Mouse (Mus musculus) urinary bladder, postnatal 14 days (tissue): ENCODE measurements around the gene Ak4.
A peak's percentile ranks its signal among the peaks of the same experiment; 100 is the strongest.
"Not testable (repeated sequence)": the region's sequence is repeated elsewhere in the genome, so short reads cannot be mapped to it uniquely, and the experiment has no call there.

Source experiments
- DNase-seq: peaks from one replicate; pipeline ENCODE4 v3.0.0; 2021; ENCODE audit warnings: low spot score

Ak4 gene

GRCm38 (mm10) chr4:101424495-101424894 is 5.4 kb downstream of the Ak4 start:
- DNase-seq = no peak

GRCm38 (mm10) chr4:101425119-101425518 is 6.0 kb downstream of the Ak4 start:
- no peak for DNase-seq

GRCm38 (mm10) chr4:101425666-101426065 is 6.6 kb downstream of the Ak4 start:
- DNase-seq = no peak

GRCm38 (mm10) chr4:101426566-101426965 is 7.5 kb downstream of the Ak4 start:
- no peak for DNase-seq

- no peak for DNase-seq
These were observed 9.0 kb downstream of the Ak4 start for GRCm38 (mm10) chr4:101427886-101428680.

GRCm38 (mm10) chr4:101429073-101429472 is 10.0 kb downstream of the Ak4 start:
- DNase-seq = no peak

GRCm38 (mm10) chr4:101430000-101430399 is 10.9 kb downstream of the Ak4 start:
- DNase-seq = no peak

- peak; percentile 25 for DNase-seq
These were observed 17.9 kb downstream of the Ak4 start for GRCm38 (mm10) chr4:101436761-101437512.

- DNase-seq = no peak
These were observed 19.2 kb downstream of the Ak4 start for GRCm38 (mm10) chr4:101438271-101438670.

- peak; percentile 68 for DNase-seq
These were observed 20.8 kb downstream of the Ak4 start for GRCm38 (mm10) chr4:101439738-101440389.

- no peak for DNase-seq
These were observed 23.7 kb downstream of the Ak4 start for GRCm38 (mm10) chr4:101442791-101443190.

GRCm38 (mm10) chr4:101443419-101443991 is 24.4 kb downstream of the Ak4 start:
- DNase-seq = no peak

- no peak for DNase-seq
These were observed 26.6 kb downstream of the Ak4 start for GRCm38 (mm10) chr4:101445660-101446059.

GRCm38 (mm10) chr4:101446606-101447005 is 27.5 kb downstream of the Ak4 start:
- DNase-seq = not testable (repeated sequence)

GRCm38 (mm10) chr4:101448701-101449100 is 29.6 kb downstream of the Ak4 start:
- no peak for DNase-seq

- no peak for DNase-seq
These were observed 30.3 kb downstream of the Ak4 start for GRCm38 (mm10) chr4:101449344-101449743.

- peak; percentile 12 for DNase-seq
These were observed 31.2 kb downstream of the Ak4 start for GRCm38 (mm10) chr4:101450150-101450780.

GRCm38 (mm10) chr4:101451089-101451488 is 32.0 kb downstream of the Ak4 start:
- DNase-seq = no peak

- no peak for DNase-seq
These were observed 33.8 kb downstream of the Ak4 start for GRCm38 (mm10) chr4:101452829-101453228.

GRCm38 (mm10) chr4:101457176-101457575 is 38.1 kb downstream of the Ak4 start:
- no peak for DNase-seq

GRCm38 (mm10) chr4:101458341-101458740 is 39.3 kb downstream of the Ak4 start:
- peak; percentile 32 for DNase-seq

GRCm38 (mm10) chr4:101459358-101459757 is 40.3 kb downstream of the Ak4 start:
- DNase-seq = no peak
